Mouse (Mus musculus): ENCODE results near the gene Atp8a2. TPM values are rescaled to one million over a fixed set of nuclear protein-coding genes. Genes with fewer than 3 reads are reported as not detected.

The Atp8a2 gene
- polyA plus RNA-seq, 1 experiment from 2014 or later, result 9.0 TPM

DNA sequence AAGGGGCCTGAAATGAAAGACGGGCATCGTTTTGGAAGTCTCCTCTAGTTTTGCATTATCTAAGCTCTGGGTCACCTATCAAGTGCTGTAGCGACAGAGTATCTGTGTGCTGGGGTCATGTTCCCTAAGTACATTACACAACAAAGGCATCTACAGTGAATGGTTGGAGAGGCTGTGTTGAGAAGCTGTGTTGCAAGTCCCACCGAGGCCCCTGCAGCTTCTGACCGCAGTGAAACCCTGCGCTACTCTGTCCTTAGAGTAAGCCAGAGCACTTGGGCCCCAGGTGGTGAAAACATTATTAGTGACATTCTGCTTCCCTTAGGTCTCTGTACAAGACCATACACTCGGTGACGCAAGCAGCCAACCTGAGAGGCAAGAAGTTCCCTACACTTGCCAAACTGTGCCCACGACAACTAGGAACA is 20.5 kb downstream of the Atp8a2 start:
- peaks cover 6% of the 10 kb centered on the region for H3K27me3 ChIP-seq (ENCODE audit: control insufficient read depth, insufficient read depth, low read length)
- DNase-seq (ENCODE audit: low spot score), result no peak
- WGBS, result 25% methylated on average over 9 of the region's 9 CpGs
- no peak overlapping the region for H3K27ac ChIP-seq (ENCODE audit: low read depth, low read length)
- H3K4me2 ChIP-seq (ENCODE audit: low read depth), result peak overlapping the region; percentile 95
- peak overlapping the region; percentile 65 for H3K4me3 ChIP-seq (ENCODE audit: low read depth, low read length)
- H3K9ac ChIP-seq (ENCODE audit: low read length), result peak overlapping the region; percentile 63
- ATAC-seq (ENCODE audit: insufficient read depth, low FRiP score, low TSS enrichment), result no peak
- H3K9me3 ChIP-seq (ENCODE audit: control insufficient read depth, low read length), result no peaks in the 10 kb centered on the region
- H3K4me1 ChIP-seq (ENCODE audit: control insufficient read depth, insufficient read depth, low read length), result no peaks in the 10 kb centered on the region
- H3K36me3 ChIP-seq (ENCODE audit: control insufficient read depth, insufficient read depth, low read length), result no peaks in the 10 kb centered on the region

DNA sequence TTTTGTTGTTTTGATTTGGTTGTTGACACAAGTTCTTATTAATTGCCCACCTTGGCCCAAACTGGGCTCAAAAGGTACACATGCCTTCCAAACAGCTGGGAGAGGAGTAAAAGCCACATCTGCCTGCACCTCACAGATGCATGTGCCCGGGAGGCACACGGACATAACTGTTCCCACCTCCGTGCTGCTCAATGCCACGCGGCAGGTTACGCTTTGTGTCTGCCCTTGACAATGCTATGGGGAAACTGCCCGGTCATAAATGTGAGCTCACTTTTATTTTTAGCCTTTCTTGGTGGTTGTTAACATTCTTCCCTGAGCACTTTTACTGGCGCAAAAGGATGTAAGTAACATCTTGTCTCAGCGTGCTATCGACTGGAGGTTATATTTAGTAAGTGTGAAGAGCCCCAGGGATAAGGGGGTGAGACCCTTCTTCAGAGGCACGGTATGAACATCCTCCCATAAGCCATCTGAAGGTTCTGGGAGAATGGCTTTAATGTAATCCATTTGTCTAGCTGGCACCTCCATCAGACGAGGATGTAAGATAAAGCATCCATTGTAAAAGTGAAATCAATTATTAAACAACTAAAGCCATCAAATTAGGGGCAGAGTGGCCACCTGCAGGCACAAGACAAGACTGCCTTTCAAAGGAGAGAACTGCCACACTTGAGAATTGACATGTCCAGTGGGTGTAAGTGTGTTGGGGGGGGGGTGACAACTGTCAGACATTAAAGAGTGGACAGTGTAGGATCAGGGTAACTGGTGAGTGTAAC is 24.5 kb downstream of the Atp8a2 start:
- WGBS, result 58% methylated on average over 12 of the region's 12 CpGs
- peaks cover 3% of the 10 kb centered on the region; the same call in 1 of the 2 replicates for H3K27me3 ChIP-seq (ENCODE audit: control insufficient read depth, insufficient read depth, low read length)
- no peak overlapping the region for H3K4me2 ChIP-seq (ENCODE audit: low read depth)
- no peaks in the 10 kb centered on the region for H3K36me3 ChIP-seq (ENCODE audit: control insufficient read depth, insufficient read depth, low read length)
- H3K27ac ChIP-seq (ENCODE audit: low read depth, low read length), result no peak overlapping the region
- no peak overlapping the region for H3K4me3 ChIP-seq (ENCODE audit: low read depth, low read length)
- no peak overlapping the region for H3K9ac ChIP-seq (ENCODE audit: low read length)
- ATAC-seq (ENCODE audit: insufficient read depth, low FRiP score, low TSS enrichment) (no peak), DNase-seq (ENCODE audit: low spot score) (no peak)
- no peaks in the 10 kb centered on the region for H3K9me3 ChIP-seq (ENCODE audit: control insufficient read depth, low read length)
- no peaks in the 10 kb centered on the region for H3K4me1 ChIP-seq (ENCODE audit: control insufficient read depth, insufficient read depth, low read length)

DNA sequence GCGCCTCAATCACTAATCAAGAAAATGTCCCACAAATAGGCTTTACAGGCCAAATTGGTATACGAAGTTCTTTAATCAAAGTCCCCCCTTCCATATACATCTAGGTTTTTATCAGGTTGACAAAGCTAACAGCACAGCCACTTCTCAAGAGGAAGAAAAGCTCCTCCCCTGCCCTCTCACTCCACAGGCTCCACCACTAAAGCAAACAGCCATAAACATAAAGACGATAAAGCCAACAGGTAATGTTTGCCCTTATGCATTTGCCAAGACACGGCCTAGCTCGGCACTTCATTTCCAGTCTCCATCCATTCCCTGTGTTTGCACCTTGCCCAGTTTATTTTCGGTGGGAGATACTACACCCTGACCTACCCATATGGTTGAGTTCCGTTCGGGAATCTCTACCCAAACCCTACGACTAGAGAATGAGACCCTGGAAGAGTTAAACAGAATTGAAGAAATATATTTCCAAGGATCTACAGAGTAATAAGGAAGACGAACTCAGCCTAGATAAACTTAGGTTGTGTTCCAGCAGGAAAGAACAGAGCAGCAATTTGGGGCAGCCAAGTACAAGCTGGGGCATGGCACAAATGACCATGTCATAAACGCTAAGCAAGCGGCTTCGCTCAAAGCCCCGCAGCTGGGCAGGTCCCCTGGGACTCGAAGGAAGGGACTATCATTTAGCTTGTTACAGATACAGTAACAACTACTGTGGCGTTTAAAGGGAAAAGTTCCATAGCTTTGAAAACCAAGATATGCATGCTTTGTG is 26.0 kb downstream of the Atp8a2 start:
- ATAC-seq (ENCODE audit: insufficient read depth, low FRiP score, low TSS enrichment) (no peak), DNase-seq (ENCODE audit: low spot score) (no peak)
- no peaks in the 10 kb centered on the region for H3K4me1 ChIP-seq (ENCODE audit: control insufficient read depth, insufficient read depth, low read length)
- no peaks in the 10 kb centered on the region for H3K9me3 ChIP-seq (ENCODE audit: control insufficient read depth, low read length)
- H3K36me3 ChIP-seq (ENCODE audit: control insufficient read depth, insufficient read depth, low read length), result no peaks in the 10 kb centered on the region
- H3K27me3 ChIP-seq (ENCODE audit: control insufficient read depth, insufficient read depth, low read length), result peaks cover 3% of the 10 kb centered on the region; the same call in 1 of the 2 replicates
- H3K27ac ChIP-seq (ENCODE audit: low read depth, low read length), result no peak overlapping the region
- no peak overlapping the region for H3K4me2 ChIP-seq (ENCODE audit: low read depth)
- WGBS, result 54% methylated on average over 16 of the region's 16 CpGs
- no peak overlapping the region for H3K9ac ChIP-seq (ENCODE audit: low read length)
- H3K4me3 ChIP-seq (ENCODE audit: low read depth, low read length), result no peak overlapping the region

DNA sequence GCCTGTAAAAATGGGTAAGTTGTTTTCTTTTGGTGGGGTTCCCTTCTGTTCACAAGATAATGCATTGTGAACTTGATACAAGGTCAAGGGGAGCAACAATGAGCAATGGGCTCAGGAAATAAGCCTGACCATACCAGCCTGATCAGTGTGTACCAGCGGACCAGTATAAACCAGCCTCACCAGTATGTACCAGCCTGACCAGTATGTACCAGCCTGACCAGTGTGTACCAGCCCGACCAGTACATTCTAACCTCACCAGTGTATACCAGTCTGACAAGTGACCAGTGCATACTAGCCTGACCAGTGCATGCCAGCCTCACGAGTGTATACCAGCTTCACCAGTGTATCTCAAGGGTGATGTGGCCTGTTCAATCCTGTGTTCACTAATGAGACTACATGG is 33.6 kb downstream of the Atp8a2 start:
- whole genome bisulfite sequencing, result 84% methylated on average over 3 of the region's 3 CpGs

DNA sequence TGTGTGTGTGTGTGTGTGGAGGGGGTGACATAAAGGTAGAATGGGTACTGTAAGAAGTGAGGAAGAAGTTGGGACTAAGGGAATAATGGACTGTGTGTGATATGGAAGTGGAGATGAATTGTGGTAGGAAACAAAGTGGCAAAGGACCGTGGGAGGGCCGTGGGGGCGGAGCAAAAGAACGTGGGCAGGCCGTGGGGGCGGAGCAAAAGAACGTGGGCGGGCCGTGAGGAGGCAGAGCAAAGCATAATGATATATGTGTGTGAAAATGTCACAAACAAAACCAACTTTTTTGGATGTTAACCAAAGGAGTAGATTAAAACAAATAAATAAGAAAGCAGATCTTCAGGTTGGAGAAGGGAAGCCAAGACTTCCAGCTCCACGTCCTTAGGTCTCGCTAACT is 44.6 kb downstream of the Atp8a2 start:
- DNase-seq (ENCODE audit: low spot score), result no peak
- no peak for ATAC-seq (ENCODE audit: insufficient read depth, low FRiP score, low TSS enrichment)
- no peak overlapping the region for H3K4me3 ChIP-seq (ENCODE audit: low read depth, low read length)
- 87% methylated on average over 11 of the region's 11 CpGs for WGBS
- H3K4me1 ChIP-seq (ENCODE audit: control insufficient read depth, insufficient read depth, low read length), result no peaks in the 10 kb centered on the region
- H3K4me2 ChIP-seq (ENCODE audit: low read depth), result no peak overlapping the region
- no peak overlapping the region for H3K27ac ChIP-seq (ENCODE audit: low read depth, low read length)
- no peaks in the 10 kb centered on the region for H3K36me3 ChIP-seq (ENCODE audit: control insufficient read depth, insufficient read depth, low read length)
- H3K9me3 ChIP-seq (ENCODE audit: control insufficient read depth, low read length), result no peaks in the 10 kb centered on the region
- H3K9ac ChIP-seq (ENCODE audit: low read length), result no peak overlapping the region
- H3K27me3 ChIP-seq (ENCODE audit: control insufficient read depth, insufficient read depth, low read length), result no peaks in the 10 kb centered on the region

More for the DNA sequence above, 33.6 kb downstream of the Atp8a2 start:
- no peaks in the 10 kb centered on the region for H3K4me1 ChIP-seq (ENCODE audit: control insufficient read depth, insufficient read depth, low read length)
- H3K4me2 ChIP-seq (ENCODE audit: low read depth), result no peak overlapping the region
- no peaks in the 10 kb centered on the region for H3K9me3 ChIP-seq (ENCODE audit: control insufficient read depth, low read length)
- DNase-seq (ENCODE audit: low spot score) (no peak), ATAC-seq (ENCODE audit: insufficient read depth, low FRiP score, low TSS enrichment) (no peak)
- H3K27me3 ChIP-seq (ENCODE audit: control insufficient read depth, insufficient read depth, low read length), result no peaks in the 10 kb centered on the region
- H3K36me3 ChIP-seq (ENCODE audit: control insufficient read depth, insufficient read depth, low read length), result no peaks in the 10 kb centered on the region
- no peak overlapping the region for H3K4me3 ChIP-seq (ENCODE audit: low read depth, low read length)
- H3K9ac ChIP-seq (ENCODE audit: low read length), result no peak overlapping the region
- no peak overlapping the region for H3K27ac ChIP-seq (ENCODE audit: low read depth, low read length)

DNA sequence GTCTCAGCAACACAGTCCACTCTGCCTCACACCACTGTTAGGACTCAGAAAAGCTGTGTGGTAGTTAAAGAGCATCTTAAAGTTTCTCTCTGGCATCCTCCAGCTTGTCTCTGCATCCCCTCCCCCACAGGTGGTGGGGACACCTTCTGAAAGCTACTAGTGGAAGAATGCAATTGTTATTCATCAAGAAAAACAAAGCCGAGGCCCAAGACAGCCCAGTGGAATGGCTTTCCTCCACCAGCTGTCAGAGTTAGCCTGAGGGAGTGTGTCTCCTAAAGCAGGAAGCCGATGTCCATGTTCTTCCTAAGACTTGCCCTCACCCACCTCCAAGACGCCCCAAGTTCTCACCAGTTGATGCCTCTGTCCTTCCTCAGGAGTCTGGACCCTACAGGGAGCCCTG is 48.1 kb downstream of the Atp8a2 start:
- Histone ChIP-seq H3K27me3 (ENCODE audit: control insufficient read depth, insufficient read depth, low read length) (no peaks in the 10 kb centered on the region), H3K4me2 (ENCODE audit: low read depth) (no peak overlapping the region), H3K9ac (ENCODE audit: low read length) (no peak overlapping the region), H3K9me3 (ENCODE audit: control insufficient read depth, low read length) (no peaks in the 10 kb centered on the region), H3K4me1 (ENCODE audit: control insufficient read depth, insufficient read depth, low read length) (no peaks in the 10 kb centered on the region), H3K27ac (ENCODE audit: low read depth, low read length) (no peak overlapping the region), H3K4me3 (ENCODE audit: low read depth, low read length) (no peak overlapping the region), H3K36me3 (ENCODE audit: control insufficient read depth, insufficient read depth, low read length) (no peaks in the 10 kb centered on the region)
- DNase-seq (ENCODE audit: low spot score) (no peak), ATAC-seq (ENCODE audit: insufficient read depth, low FRiP score, low TSS enrichment) (no peak)
- 42% methylated on average over 3 of the region's 3 CpGs for WGBS

DNA sequence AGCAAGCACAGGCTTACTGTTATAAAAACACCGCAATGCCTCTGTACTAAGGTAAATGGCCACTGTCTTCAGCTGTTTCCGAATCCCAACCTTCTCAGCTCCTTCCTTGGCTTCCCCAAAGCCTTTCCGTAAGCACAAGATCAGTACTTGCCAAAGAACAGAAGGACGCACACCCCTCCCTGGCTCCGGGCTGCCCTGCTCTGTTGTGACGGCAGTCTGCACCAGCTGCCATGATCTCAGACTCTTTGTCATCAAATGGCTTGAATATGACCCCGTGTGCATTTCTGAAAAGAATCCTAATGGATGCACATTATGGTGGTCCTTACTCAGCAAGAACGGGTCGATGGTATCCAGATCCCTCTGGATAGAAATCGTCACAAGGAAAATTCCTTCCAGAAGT is 53.7 kb downstream of the Atp8a2 start:
- Histone ChIP-seq H3K9me3 (ENCODE audit: control insufficient read depth, low read length) (no peaks in the 10 kb centered on the region), H3K36me3 (ENCODE audit: control insufficient read depth, insufficient read depth, low read length) (no peaks in the 10 kb centered on the region), H3K9ac (ENCODE audit: low read length) (no peak overlapping the region), H3K27ac (ENCODE audit: low read depth, low read length) (no peak overlapping the region), H3K4me3 (ENCODE audit: low read depth, low read length) (no peak overlapping the region), H3K4me1 (ENCODE audit: control insufficient read depth, insufficient read depth, low read length) (no peaks in the 10 kb centered on the region), H3K4me2 (ENCODE audit: low read depth) (no peak overlapping the region), H3K27me3 (ENCODE audit: control insufficient read depth, insufficient read depth, low read length) (no peaks in the 10 kb centered on the region)
- ATAC-seq (ENCODE audit: insufficient read depth, low FRiP score, low TSS enrichment), result no peak
- WGBS, result 81% methylated on average over 10 of the region's 10 CpGs
- no peak for DNase-seq (ENCODE audit: low spot score)

DNA sequence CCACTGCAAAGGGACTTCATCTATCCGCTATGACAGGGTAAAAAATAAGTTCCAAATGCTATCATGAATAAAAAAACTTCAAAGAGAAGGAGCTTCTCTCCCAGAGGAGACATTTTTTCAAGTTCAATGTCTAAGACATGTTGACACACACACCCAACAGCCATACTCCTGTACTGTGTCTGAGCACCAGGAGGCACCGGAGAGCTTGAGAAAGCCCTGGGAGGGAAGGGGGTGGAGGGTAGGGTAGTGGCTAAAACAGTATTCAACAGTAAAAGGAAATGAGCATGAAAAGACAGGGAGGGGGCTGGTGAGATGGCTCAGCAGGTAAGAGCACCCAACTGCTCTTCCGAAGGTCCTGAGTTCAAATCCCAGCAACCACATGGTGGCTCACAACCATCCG is 58.6 kb downstream of the Atp8a2 start:
- H3K4me3 ChIP-seq (ENCODE audit: low read depth, low read length), result no peak overlapping the region
- no peaks in the 10 kb centered on the region for H3K4me1 ChIP-seq (ENCODE audit: control insufficient read depth, insufficient read depth, low read length)
- H3K27ac ChIP-seq (ENCODE audit: low read depth, low read length), result no peak overlapping the region
- H3K36me3 ChIP-seq (ENCODE audit: control insufficient read depth, insufficient read depth, low read length), result no peaks in the 10 kb centered on the region
- WGBS, result 91% methylated on average over 3 of the region's 4 CpGs
- no peak for DNase-seq (ENCODE audit: low spot score)
- no peaks in the 10 kb centered on the region for H3K9me3 ChIP-seq (ENCODE audit: control insufficient read depth, low read length)
- no peak for ATAC-seq (ENCODE audit: insufficient read depth, low FRiP score, low TSS enrichment)
- H3K4me2 ChIP-seq (ENCODE audit: low read depth), result no peak overlapping the region
- H3K9ac ChIP-seq (ENCODE audit: low read length), result no peak overlapping the region
- H3K27me3 ChIP-seq (ENCODE audit: control insufficient read depth, insufficient read depth, low read length), result no peaks in the 10 kb centered on the region

DNA sequence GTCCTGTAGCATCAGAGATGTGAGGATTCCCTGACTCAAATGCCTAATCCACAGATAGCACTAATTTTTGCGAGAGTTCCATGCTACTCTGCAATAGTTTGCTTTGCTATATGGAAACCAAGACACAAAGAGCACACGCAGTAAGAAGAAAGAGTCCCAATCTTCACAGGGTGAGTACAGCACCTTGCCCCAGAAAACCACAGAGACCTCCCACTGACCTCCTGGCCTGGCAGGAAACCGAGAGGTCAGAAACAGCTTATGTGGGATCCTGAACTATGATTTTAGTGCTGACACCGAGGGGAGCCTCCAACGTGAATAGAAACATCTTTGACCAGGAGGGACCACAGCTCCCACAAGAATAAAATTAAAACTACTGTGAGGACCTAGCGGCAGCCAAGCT is 59.2 kb downstream of the Atp8a2 start:
- no peaks in the 10 kb centered on the region for H3K36me3 ChIP-seq (ENCODE audit: control insufficient read depth, insufficient read depth, low read length)
- no peak overlapping the region for H3K4me3 ChIP-seq (ENCODE audit: low read depth, low read length)
- no peaks in the 10 kb centered on the region for H3K27me3 ChIP-seq (ENCODE audit: control insufficient read depth, insufficient read depth, low read length)
- DNase-seq (ENCODE audit: low spot score) (no peak), ATAC-seq (ENCODE audit: insufficient read depth, low FRiP score, low TSS enrichment) (no peak)
- no peaks in the 10 kb centered on the region for H3K4me1 ChIP-seq (ENCODE audit: control insufficient read depth, insufficient read depth, low read length)
- H3K27ac ChIP-seq (ENCODE audit: low read depth, low read length), result no peak overlapping the region
- H3K9me3 ChIP-seq (ENCODE audit: control insufficient read depth, low read length), result no peaks in the 10 kb centered on the region
- 79% methylated on average over 6 of the region's 6 CpGs for WGBS
- H3K9ac ChIP-seq (ENCODE audit: low read length), result no peak overlapping the region
- H3K4me2 ChIP-seq (ENCODE audit: low read depth), result no peak overlapping the region
